Mouse (Mus musculus) embryonic fibroblast, embryonic 13.5 days (primary cell): ENCODE measurements around the gene Elfn1. TPM values are rescaled to one million over a fixed set of nuclear protein-coding genes. Genes with fewer than 3 reads are reported as not detected.

Experiments
- H3K27ac ChIP-seq: 2 replicates; pipeline ENCODE4 v1.5.1; 2012; ENCODE audit warnings: low read length, control low read depth, inconsistent platforms; ENCODE audit not compliant: insufficient read depth
- H3K4me1 ChIP-seq: 2 replicates; pipeline ENCODE4 v1.6.1; 2011; ENCODE audit warnings: low read length; ENCODE audit not compliant: control insufficient read depth, insufficient read depth
- H3K4me3 ChIP-seq: 2 replicates; pipeline ENCODE4 v1.5.1; 2011; ENCODE audit warnings: mild to moderate bottlenecking, control low read depth, low read length; ENCODE audit not compliant: insufficient read depth
- CTCF ChIP-seq: IDR thresholded peaks from 2 replicates; pipeline ENCODE4 v1.5.1; 2011; ENCODE audit warnings: mild to moderate bottlenecking, control low read depth, low read length, moderate library complexity, borderline replicate concordance; ENCODE audit not compliant: insufficient read depth
- POLR2A ChIP-seq: IDR thresholded peaks from 2 replicates; pipeline ENCODE4 v1.6.1; 2011; ENCODE audit warnings: low read depth, mild to moderate bottlenecking, control low read depth, low read length, moderate library complexity
- polyA plus RNA-seq: library from polyadenylated mRNA; stranded (reverse); fragments of >200 nt; gene quantifications from 2 replicates; pipeline ENCODE4 v1.2.4, GENCODE M21; 2011; ENCODE audit warnings: low read depth; ENCODE audit not compliant: missing spikeins, insufficient read length

The Elfn1 gene
- polyA plus RNA-seq, 1 experiment = 2.1 TPM

DNA sequence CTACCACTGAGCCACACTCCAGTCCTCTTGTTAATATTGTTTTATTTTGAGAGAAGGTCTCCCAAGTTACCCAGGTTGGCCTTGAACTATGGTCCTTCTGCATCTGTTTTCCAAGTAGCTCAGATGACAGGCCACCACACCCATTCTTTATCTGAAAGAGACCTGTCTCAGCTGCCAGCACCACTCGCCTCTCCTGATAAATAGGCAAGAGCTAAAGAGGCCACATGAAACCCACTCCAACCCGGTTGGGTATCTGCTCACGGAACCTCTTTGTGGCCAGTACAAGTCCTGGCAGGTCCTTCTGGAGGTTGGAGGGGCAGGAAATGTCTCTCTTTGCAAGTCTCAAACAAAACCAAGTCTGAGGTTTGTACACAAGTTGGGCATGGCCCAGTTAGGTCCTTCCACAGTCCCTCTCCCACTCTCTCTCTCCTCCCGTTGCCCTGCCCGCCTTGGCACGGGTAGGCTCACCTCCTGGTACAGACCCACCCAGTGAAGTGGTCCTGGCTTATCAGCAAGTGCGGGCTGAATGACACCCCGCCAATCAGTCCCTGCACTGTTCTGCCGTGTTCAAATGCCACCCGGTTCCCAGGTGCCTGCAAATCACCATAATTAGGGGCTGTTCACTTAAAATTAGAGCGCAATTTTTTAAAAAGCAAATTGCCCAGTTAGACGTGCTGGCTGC, 104.7 kb downstream of the Elfn1 start:
- TF ChIP-seq POLR2A = no peak
- no peak for TF ChIP-seq CTCF
- H3K4me3 ChIP-seq = no peak overlapping the region

DNA sequence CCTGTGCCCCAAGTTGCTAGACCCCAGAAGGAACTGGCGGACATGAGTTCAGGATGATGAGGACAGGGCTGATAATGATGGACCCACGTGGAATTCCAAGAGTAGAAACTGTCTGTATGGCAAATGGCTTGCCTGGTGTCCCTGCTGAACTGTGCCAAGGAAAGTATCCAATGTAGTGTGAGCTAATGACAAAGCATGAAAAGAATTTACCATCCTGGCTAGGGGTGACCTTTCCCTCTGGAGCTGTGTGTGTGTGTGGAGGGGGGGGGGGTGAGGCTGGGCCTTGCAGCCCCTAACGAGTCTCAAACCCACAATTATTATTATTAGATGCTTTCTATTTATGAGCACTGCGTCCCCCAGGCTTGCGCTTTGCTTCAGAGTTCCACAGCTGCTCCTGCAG, 105.9 kb downstream of the Elfn1 start:
- Histone ChIP-seq H3K4me1 (peaks cover 17% of the 10 kb centered on the region), H3K27ac (no peak overlapping the region), H3K4me3 (no peak overlapping the region)
- TF ChIP-seq POLR2A = no peak
- no peak for TF ChIP-seq CTCF

More for the DNA sequence above, 104.7 kb downstream of the Elfn1 start:
- H3K4me1 ChIP-seq = peaks cover 17% of the 10 kb centered on the region
- no peak overlapping the region for H3K27ac ChIP-seq

DNA sequence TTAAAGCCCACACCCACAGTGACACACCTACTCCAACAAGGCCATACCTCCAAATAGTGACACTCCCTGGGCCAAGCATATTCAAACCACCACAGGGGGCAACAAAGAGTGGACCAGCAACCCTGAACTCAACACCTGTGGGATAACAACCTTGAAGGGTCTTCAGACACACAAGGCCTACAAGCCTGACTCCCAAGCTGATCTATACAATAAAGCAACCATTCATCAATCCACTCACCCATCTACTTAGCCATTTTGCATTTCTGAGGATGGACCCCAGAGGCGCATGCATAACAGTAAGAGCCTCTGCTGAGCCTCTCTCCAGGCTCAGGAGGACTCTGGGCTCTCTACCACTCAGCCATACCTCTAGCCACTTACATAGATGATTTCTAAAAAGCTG, 109.2 kb downstream of the Elfn1 start:
- no peak for TF ChIP-seq CTCF
- TF ChIP-seq POLR2A = no peak
- H3K4me1 ChIP-seq = peaks cover 17% of the 10 kb centered on the region

DNA sequence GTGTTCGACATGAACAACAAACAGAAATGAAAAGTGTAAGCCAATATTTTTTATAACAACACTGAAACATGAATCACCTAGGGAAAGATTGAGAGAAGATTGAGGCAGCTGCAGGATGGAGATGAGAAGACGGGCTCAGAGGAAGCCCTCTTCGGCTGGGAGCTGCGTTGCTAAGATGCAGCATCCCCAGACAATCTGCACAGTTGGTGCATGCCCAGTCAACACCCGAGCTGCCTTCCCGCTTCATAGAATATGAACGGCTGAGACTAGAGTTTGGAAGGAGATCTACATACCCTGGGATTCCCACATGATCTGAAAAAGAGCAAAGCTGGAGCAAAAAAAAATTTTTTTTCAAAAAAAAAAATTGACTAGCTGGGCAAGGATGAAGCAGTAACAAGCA, 111.0 kb downstream of the Elfn1 start:
- no peak overlapping the region for H3K4me3 ChIP-seq
- no peak for TF ChIP-seq POLR2A
- no peak for TF ChIP-seq CTCF
- H3K27ac ChIP-seq = no peak overlapping the region
- H3K4me1 ChIP-seq = peaks cover 14% of the 10 kb centered on the region

More for the DNA sequence above, 109.2 kb downstream of the Elfn1 start:
- no peak overlapping the region for H3K27ac ChIP-seq
- H3K4me3 ChIP-seq = no peak overlapping the region

DNA sequence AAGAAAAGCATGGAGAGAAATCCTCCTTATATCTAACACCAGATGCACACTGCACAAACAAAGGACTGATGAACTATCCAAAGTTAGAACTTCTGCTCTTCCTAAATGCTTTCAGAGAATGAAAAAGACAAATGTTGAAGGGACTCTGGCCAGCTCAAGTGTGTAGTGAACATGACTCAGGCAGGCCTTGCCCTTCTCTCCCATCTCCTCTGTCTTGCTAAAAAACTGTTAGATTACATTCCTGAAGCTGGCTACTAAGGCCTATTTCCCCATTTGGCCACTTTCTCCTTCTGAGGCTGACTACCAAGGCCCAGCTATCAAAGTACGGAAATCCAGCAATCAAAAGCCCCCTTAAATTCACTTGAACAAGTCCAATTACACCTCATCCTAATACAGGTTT, 111.9 kb downstream of the Elfn1 start:
- H3K4me3 ChIP-seq = no peak overlapping the region

DNA sequence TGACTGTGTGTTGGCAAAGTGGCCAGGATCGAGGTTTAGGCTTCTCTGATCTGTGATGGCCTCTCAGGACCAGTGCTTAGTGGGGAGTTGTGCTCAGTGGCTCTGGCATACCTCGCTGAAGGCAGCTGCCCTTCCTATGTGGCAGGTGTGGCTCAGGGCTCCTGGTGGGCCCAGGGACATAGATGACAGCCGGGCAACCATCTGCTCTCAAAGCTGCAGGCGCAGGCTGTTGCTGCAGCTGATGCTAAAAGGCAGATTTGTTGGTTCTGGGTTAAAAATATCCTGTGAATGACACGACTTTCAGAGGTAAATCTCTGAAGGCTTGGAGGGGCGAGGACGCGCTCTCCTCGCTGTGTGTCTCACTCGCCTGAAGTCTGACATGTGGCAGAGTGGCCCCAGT, 114.0 kb downstream of the Elfn1 start:
- Histone ChIP-seq H3K4me3 (no peak overlapping the region), H3K4me1 (no peaks in the 10 kb centered on the region; the same call in 1 of the 2 replicates), H3K27ac (no peak overlapping the region)
- TF ChIP-seq CTCF (no peak), POLR2A (no peak)

More for the DNA sequence above, 111.9 kb downstream of the Elfn1 start:
- Histone ChIP-seq H3K27ac (no peak overlapping the region), H3K4me1 (peaks cover 12% of the 10 kb centered on the region)
- TF ChIP-seq CTCF (no peak), POLR2A (no peak)

DNA sequence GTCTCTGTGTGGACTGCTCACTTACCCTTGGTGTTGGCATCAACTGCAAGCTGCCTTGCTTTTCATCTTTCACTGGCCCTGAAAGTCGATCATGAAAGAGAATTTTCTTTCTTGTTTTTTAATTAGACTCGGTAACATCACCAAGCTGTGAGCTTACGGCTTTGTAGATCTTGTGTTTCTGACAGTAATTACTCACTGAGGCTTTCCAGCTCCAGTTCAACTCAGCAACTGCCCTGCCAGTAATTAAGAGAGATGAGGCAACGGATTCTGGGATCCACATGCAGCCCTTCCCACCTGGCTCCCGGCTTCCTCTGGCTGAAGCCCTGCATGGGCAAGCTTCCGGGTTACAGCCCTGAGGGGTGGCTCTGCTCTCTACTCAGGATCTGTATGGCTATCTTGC, 115.1 kb downstream of the Elfn1 start:
- H3K27ac ChIP-seq = no peak overlapping the region
- H3K4me3 ChIP-seq = no peak overlapping the region
- TF ChIP-seq CTCF (no peak), POLR2A (no peak)
- H3K4me1 ChIP-seq = no peaks in the 10 kb centered on the region; the same call in 1 of the 2 replicates

DNA sequence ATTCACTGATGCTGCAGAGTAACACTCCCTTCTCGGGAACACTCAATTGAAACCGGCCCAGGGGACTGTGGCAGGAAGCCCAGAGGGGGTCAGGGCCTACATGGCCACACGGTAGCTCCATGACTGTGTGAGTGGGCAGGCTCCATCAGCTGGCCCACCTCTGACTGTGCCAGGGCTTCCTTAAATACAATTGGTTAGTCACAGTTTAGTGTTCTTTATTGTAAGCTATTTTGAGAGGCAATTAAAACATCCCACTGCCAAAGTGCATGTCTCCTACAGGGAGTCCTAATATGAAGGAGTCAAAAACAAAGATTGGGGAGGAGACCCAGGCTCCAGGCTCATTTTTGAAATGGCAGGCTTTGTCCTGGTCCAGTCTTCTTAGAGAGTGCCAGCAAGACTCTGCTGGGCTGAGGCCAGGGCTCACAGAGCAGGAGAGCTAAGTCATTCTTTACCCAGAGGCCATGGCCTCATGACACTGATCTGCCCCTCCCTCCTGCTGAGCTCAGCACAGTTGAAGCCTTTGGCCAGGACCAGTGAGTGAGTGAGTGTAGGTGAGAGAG, 116.3 kb downstream of the Elfn1 start:
- no peaks in the 10 kb centered on the region for H3K4me1 ChIP-seq
- TF ChIP-seq POLR2A = no peak
- TF ChIP-seq CTCF = no peak
- no peak overlapping the region for H3K27ac ChIP-seq
- no peak overlapping the region for H3K4me3 ChIP-seq

Other genes starting within 250 kb of the Elfn1 start
- gene Micall2, start 171.6 kb upstream of the Elfn1 start, polyA plus RNA-seq = 13.3 and 17.0 TPM in 2 replicates
- gene Ints1, start 132.3 kb upstream of the Elfn1 start, polyA plus RNA-seq = 40.0 and 43.6 TPM in 2 replicates
- 12.9 and 17.4 TPM in 2 replicates for gene Mafk, start 116.4 kb upstream of the Elfn1 start, polyA plus RNA-seq
- gene Tmem184a, start 88.0 kb upstream of the Elfn1 start, polyA plus RNA-seq = not detected in 2 replicates
- gene Gm26938, start 81.5 kb upstream of the Elfn1 start, polyA plus RNA-seq = not detected in 2 replicates
- 15.3 and 15.8 TPM in 2 replicates for gene Psmg3, start 81.1 kb upstream of the Elfn1 start, polyA plus RNA-seq